Mouse (Mus musculus) lung, embryonic 14.5 days (tissue): ENCODE results near the gene Hipk3. TPM values are rescaled to one million over a fixed set of nuclear protein-coding genes. Genes with fewer than 3 reads are reported as not detected.
A peak's percentile ranks its signal among the peaks of the same experiment; 100 is the strongest.

Source experiments
- ATAC-seq: fragments of 200-750 bp; cut with Nextera tagmentation; 2 replicates; pipeline ENCODE4 v1.8.0; 2017; ENCODE audit warnings: mild to moderate bottlenecking, moderate TSS enrichment, moderate library complexity; ENCODE audit not compliant: insufficient read depth
- DNase-seq: peaks from one replicate; pipeline ENCODE4 v3.0.0-alpha.2; 2015
- H3K27ac ChIP-seq: fragments of 300-500 bp; sonication (generic); 2 replicates; pipeline ENCODE4 v1.5.1; 2014; ENCODE audit warnings: low read depth, mild to moderate bottlenecking, moderate library complexity
- H3K27me3 ChIP-seq: fragments of 300-500 bp; sonication (generic); 2 replicates; pipeline ENCODE4 v1.6.1; 2014; ENCODE audit warnings: low read length, control low read depth; ENCODE audit not compliant: insufficient read depth
- H3K36me3 ChIP-seq: fragments of 300-500 bp; sonication (generic); 2 replicates; pipeline ENCODE4 v1.6.1; 2014; ENCODE audit warnings: control low read depth; ENCODE audit not compliant: insufficient read depth
- H3K4me1 ChIP-seq: fragments of 300-500 bp; sonication (generic); 2 replicates; pipeline ENCODE4 v1.6.1; 2014; ENCODE audit warnings: antibody characterized with exemption, control low read depth; ENCODE audit not compliant: insufficient read depth
- H3K4me2 ChIP-seq: fragments of 300-500 bp; sonication (generic); 2 replicates; pipeline ENCODE4 v1.6.1; 2014; ENCODE audit warnings: mild to moderate bottlenecking
- H3K4me3 ChIP-seq: fragments of 300-500 bp; sonication (generic); 2 replicates; pipeline ENCODE4 v1.5.1; 2014; ENCODE audit warnings: low read depth, low read length
- H3K9ac ChIP-seq: fragments of 300-500 bp; sonication (generic); 2 replicates; pipeline ENCODE4 v1.6.1; 2014
- H3K9me3 ChIP-seq: fragments of 300-500 bp; sonication (generic); 2 replicates; pipeline ENCODE4 v1.6.1; 2016; ENCODE audit warnings: low read depth, low read length, control low read depth
- CTCF ChIP-seq: IDR thresholded peaks from 2 replicates; pipeline ENCODE4 v1.5.1; 2016; ENCODE audit warnings: antibody characterized with exemption, low read depth
- WGBS: fragments of 180-500 bp; shearing (Covaris S2); extraction: QIAGEN DNeasy Blood & Tissue Kit; methylation state at CpG from one replicate; pipeline ENCODE4 v1.1.7; 2014; 5-methylcytosine and 5-hydroxymethylcytosine counted together
- polyA plus RNA-seq: library from polyadenylated mRNA; unstranded; fragments of >200 nt; fragmentation: Nextera tagmentation; extraction: Ambion mirVana; gene quantifications from 2 replicates; pipeline ENCODE4 v1.2.1, GENCODE M21; 2014

Gene Hipk3
- 25.0 and 26.3 TPM in 2 replicates for polyA plus RNA-seq

GRCm38 (mm10) chr2:104493951-104494800 lies at the start of gene Hipk3:
Hipk3 (minus strand) TSS chr2:104494446.
- peak; percentile 94 for ATAC-seq
- peak; percentile 45 for TF ChIP-seq CTCF

GRCm38 (mm10) chr2:104540286-104540685 lies 46.0 kb upstream of the Hipk3 start:
- Histone ChIP-seq H3K9ac (no peak overlapping the region), H3K4me3 (no peak overlapping the region), H3K4me2 (no peak overlapping the region), H3K27me3 (no peaks in the 10 kb centered on the region), H3K27ac (no peak overlapping the region), H3K36me3 (no peaks in the 10 kb centered on the region), H3K4me1 (no peaks in the 10 kb centered on the region), H3K9me3 (no peaks in the 10 kb centered on the region)
- TF ChIP-seq CTCF: no peak
- ATAC-seq: no peak
- WGBS: 66% methylated on average over 2 of the region's 2 CpGs
- DNase-seq: no peak

More at GRCm38 (mm10) chr2:104493951-104494800, at the start of gene Hipk3:
- Histone ChIP-seq H3K4me3 (peak within 1 kb of the TSS; percentile 93), H3K27ac (peak within 1 kb of the TSS; percentile 100), H3K9me3 (no peaks in the 10 kb centered on the region), H3K27me3 (no peaks in the 10 kb centered on the region), H3K4me2 (peak within 1 kb of the TSS; percentile 80), H3K9ac (peak within 1 kb of the TSS; percentile 100), H3K4me1 (peaks cover 17% of the 10 kb centered on the region), H3K36me3 (no peaks in the 10 kb centered on the region)
- DNase-seq: peak; percentile 94
- WGBS: under 1% methylated on average over 95 of the region's 98 CpGs

- WGBS: 81% methylated on average over 3 of the region's 3 CpGs
- Histone ChIP-seq H3K27ac (no peak overlapping the region), H3K4me2 (no peak overlapping the region), H3K4me3 (no peak overlapping the region), H3K4me1 (no peaks in the 10 kb centered on the region), H3K36me3 (no peaks in the 10 kb centered on the region), H3K27me3 (no peaks in the 10 kb centered on the region), H3K9me3 (no peaks in the 10 kb centered on the region), H3K9ac (no peak overlapping the region)
- no peak for TF ChIP-seq CTCF
- no peak for ATAC-seq
- no peak for DNase-seq
Measured at GRCm38 (mm10) chr2:104534751-104535150, 40.5 kb upstream of the Hipk3 start.

- Histone ChIP-seq H3K9me3 (no peaks in the 10 kb centered on the region), H3K36me3 (no peaks in the 10 kb centered on the region), H3K9ac (no peak overlapping the region), H3K27me3 (no peaks in the 10 kb centered on the region), H3K27ac (no peak overlapping the region), H3K4me1 (no peaks in the 10 kb centered on the region), H3K4me2 (no peak overlapping the region), H3K4me3 (no peak overlapping the region)
- no peak for DNase-seq
- no peak for ATAC-seq
- 48% methylated on average over 1 of the region's 1 CpGs for WGBS
- no peak for TF ChIP-seq CTCF
Measured at GRCm38 (mm10) chr2:104532548-104532947, 38.3 kb upstream of the Hipk3 start.

GRCm38 (mm10) chr2:104526559-104526958 lies 32.3 kb upstream of the Hipk3 start:
- no peak overlapping the region for H3K27ac ChIP-seq
- no peak for ATAC-seq
- no peak for DNase-seq
- no peaks in the 10 kb centered on the region for H3K27me3 ChIP-seq
- H3K9me3 ChIP-seq: no peaks in the 10 kb centered on the region
- H3K4me1 ChIP-seq: no peaks in the 10 kb centered on the region
- no peak overlapping the region for H3K4me3 ChIP-seq
- no peaks in the 10 kb centered on the region for H3K36me3 ChIP-seq
- no peak for TF ChIP-seq CTCF
- no peak overlapping the region for H3K9ac ChIP-seq
- WGBS: 56% methylated on average over 3 of the region's 3 CpGs
- no peak overlapping the region for H3K4me2 ChIP-seq

GRCm38 (mm10) chr2:104525506-104525905 lies 31.3 kb upstream of the Hipk3 start:
- no peak for ATAC-seq

GRCm38 (mm10) chr2:104511622-104512021 lies 17.4 kb upstream of the Hipk3 start:
- H3K4me2 ChIP-seq: no peak overlapping the region
- no peaks in the 10 kb centered on the region for H3K9me3 ChIP-seq
- TF ChIP-seq CTCF: no peak
- no peak for DNase-seq
- no peak overlapping the region for H3K9ac ChIP-seq
- WGBS: 83% methylated on average over 8 of the region's 8 CpGs
- no peak overlapping the region for H3K4me3 ChIP-seq
- H3K36me3 ChIP-seq: no peaks in the 10 kb centered on the region
- H3K27me3 ChIP-seq: no peaks in the 10 kb centered on the region
- ATAC-seq: no peak
- H3K4me1 ChIP-seq: no peaks in the 10 kb centered on the region
- H3K27ac ChIP-seq: no peak overlapping the region

More at GRCm38 (mm10) chr2:104525506-104525905, 31.3 kb upstream of the Hipk3 start:
- H3K36me3 ChIP-seq: no peaks in the 10 kb centered on the region
- no peak overlapping the region for H3K4me3 ChIP-seq
- WGBS: 7% methylated on average over 5 of the region's 5 CpGs
- no peaks in the 10 kb centered on the region for H3K27me3 ChIP-seq
- no peak overlapping the region for H3K27ac ChIP-seq
- TF ChIP-seq CTCF: no peak
- no peaks in the 10 kb centered on the region for H3K9me3 ChIP-seq
- H3K4me2 ChIP-seq: no peak overlapping the region
- no peaks in the 10 kb centered on the region for H3K4me1 ChIP-seq
- H3K9ac ChIP-seq: no peak overlapping the region
- peak; percentile 59 for DNase-seq
